In genomic region chr2:120265523-120265922, GRCm38 (mm10) we compare ENCODE assay signal across 20 mouse cellular contexts. TPM values are rescaled to one million over a fixed set of nuclear protein-coding genes. Genes with fewer than 3 reads are reported as not detected.
DNase-seq lines count a peak whose midpoint lies in the region; TF ChIP-seq lines count a peak whose summit lies in the region.
"Had no signal": no experiment of that assay in that cellular context is flagged by ENCODE, and none has a peak within 500 bp of the region (broad histone marks: within the 10 kb centered on the region; RNA-seq: fewer than 3 reads in every experiment).

No protein-coding gene starts in this region.

- peak; percentile 77 for TF ChIP-seq CTCF in layer of hippocampus, adult 2 months (conservative IDR thresholded peaks at IDR 0.05)
- peak; percentile 35 for TF ChIP-seq CTCF in E14TG2a.4 (conservative IDR thresholded peaks at IDR 0.05; ENCODE audit: low read length)

- DNase-seq in cerebellum, postnatal 10 days = peak; percentile 39 to 43
- no peak for DNase-seq in cerebellum, adult 9-11 months
- no peak for DNase-seq in layer of hippocampus, adult 2 months (ENCODE audit: low spot score in 2 of 2)
- no peak for DNase-seq in layer of hippocampus, postnatal 25 days (ENCODE audit: extremely low spot score in 1 of 2, low spot score in 1 of 2)
- peak; percentile 26 for DNase-seq in embryonic facial prominence, embryonic 10.5 days (ENCODE audit: low spot score)
- no peak for DNase-seq in urinary bladder, adult 2 months (ENCODE audit: low spot score)
- DNase-seq in gastrocnemius, postnatal 14 days = no peak
- DNase-seq: adrenal gland, postnatal 25 days; cerebellum, adult 11-12 months; heart, adult 18-20 months; heart, postnatal 36 days; kidney, postnatal 4 days; lung, postnatal 10 days had no signal

- no peak overlapping the region for H3K27ac ChIP-seq in layer of hippocampus, adult 2 months
- no peak overlapping the region for H3K27ac ChIP-seq in embryonic facial prominence, embryonic 10.5 days (replicated peaks)
- H3K27ac ChIP-seq: intestine, embryonic 15.5 days; midbrain, embryonic 15.5 days; neural tube, embryonic 12.5 days had no signal

- H3K4me3 ChIP-seq in layer of hippocampus, adult 2 months = no peak overlapping the region
- H3K4me3 ChIP-seq in E14TG2a.4 (replicated peaks; ENCODE audit: low read length) = no peak overlapping the region
- no peak overlapping the region for H3K4me3 ChIP-seq in embryonic facial prominence, embryonic 10.5 days
- H3K4me3 ChIP-seq: intestine, embryonic 15.5 days; midbrain, embryonic 15.5 days; neural tube, embryonic 12.5 days had no signal

- no peaks in the 10 kb centered on the region for H3K36me3 ChIP-seq in E14TG2a.4 (ENCODE audit: insufficient read depth, low read length)
- no peaks in the 10 kb centered on the region for H3K36me3 ChIP-seq in embryonic facial prominence, embryonic 10.5 days (replicated peaks)
- H3K36me3 ChIP-seq: intestine, embryonic 15.5 days; midbrain, embryonic 15.5 days; neural tube, embryonic 12.5 days had no signal

- 64% methylated on average over 6 of the region's 6 CpGs for WGBS in embryonic facial prominence, embryonic 10.5 days

- no peaks in the 10 kb centered on the region for H3K9me3 ChIP-seq in E14TG2a.4 (ENCODE audit: low read length)
- no peaks in the 10 kb centered on the region for H3K9me3 ChIP-seq in embryonic facial prominence, embryonic 10.5 days
- H3K9me3 ChIP-seq: intestine, embryonic 15.5 days; midbrain, embryonic 15.5 days; neural tube, embryonic 12.5 days had no signal

- intact Hi-C loops in gastrocnemius, postnatal 14 days (cut with DNase I; ENCODE audit: low total_unique reads) = no loop called here

- peaks cover 27% of the 10 kb centered on the region for H3K27me3 ChIP-seq in E14TG2a.4 (ENCODE audit: insufficient read depth, low read length)
- H3K27me3 ChIP-seq in embryonic facial prominence, embryonic 10.5 days (replicated peaks; ENCODE audit: low read depth, poor library complexity, severe bottlenecking) = peaks cover 25% of the 10 kb centered on the region
- H3K27me3 ChIP-seq: intestine, embryonic 15.5 days; midbrain, embryonic 15.5 days had no signal

- peaks cover 36% of the 10 kb centered on the region for H3K4me1 ChIP-seq in E14TG2a.4 (replicated peaks; ENCODE audit: low read depth, low read length)
- peaks cover 17% of the 10 kb centered on the region for H3K4me1 ChIP-seq in embryonic facial prominence, embryonic 10.5 days
- H3K4me1 ChIP-seq: neural tube, embryonic 12.5 days had no signal

RNA-seq across cellular contexts. Expression of gene Pla2g4e, which starts 20.4 kb away (rescaled TPM):
- total RNA-seq in layer of hippocampus, adult 2 months (2021) = 10 to 100 TPM; 11.9 to 12.1 TPM
- 10 to 100 TPM in 1 of 2 experiments, 1 to 10 TPM in 1; 9.7 to 12.9 TPM for total RNA-seq in layer of hippocampus, postnatal 25 days (2021)
- polyA plus RNA-seq in embryonic facial prominence, embryonic 10.5 days (2016; fragmentation: Nextera tagmentation; extraction: Ambion mirVana) = not detected in 2 replicates
- 0.72 and 0.80 TPM in 2 replicates for polyA plus RNA-seq in urinary bladder, adult 2 months (2012; rRNA removed)
- total RNA-seq in gastrocnemius, postnatal 14 days (2021) = 10 to 100 TPM; 31.0 to 35.1 TPM
- total RNA-seq: liver, adult 2 months had no signal
- polyA plus RNA-seq: liver, adult 2 months; spleen, adult 2 months had no signal

RNA-seq across cellular contexts. Expression of gene Pla2g4d, which starts 23.5 kb away (rescaled TPM):
- total RNA-seq in layer of hippocampus, adult 2 months (2021) = not detected
- not detected for total RNA-seq in layer of hippocampus, postnatal 25 days (2021)
- 0.04 and 0.05 TPM in 2 replicates for polyA plus RNA-seq in embryonic facial prominence, embryonic 10.5 days (2016; fragmentation: Nextera tagmentation; extraction: Ambion mirVana)
- polyA plus RNA-seq in urinary bladder, adult 2 months (2012; rRNA removed) = not detected in 2 replicates
- total RNA-seq in gastrocnemius, postnatal 14 days (2021) = not detected
- total RNA-seq: heart, adult 18-20 months; heart, postnatal 36 days; liver, adult 2 months had no signal
- polyA plus RNA-seq: intestine, embryonic 15.5 days; liver, adult 2 months had no signal

RNA-seq across cellular contexts. Expression of gene Pla2g4f, which starts 48.4 kb away (rescaled TPM):
- not detected for total RNA-seq in layer of hippocampus, adult 2 months (2021)
- total RNA-seq in layer of hippocampus, postnatal 25 days (2021) = not detected
- not detected in 2 replicates for polyA plus RNA-seq in embryonic facial prominence, embryonic 10.5 days (2016; fragmentation: Nextera tagmentation; extraction: Ambion mirVana)
- polyA plus RNA-seq in urinary bladder, adult 2 months (2012; rRNA removed) = 0.96 and 1.2 TPM in 2 replicates
- not detected for total RNA-seq in gastrocnemius, postnatal 14 days (2021)
- total RNA-seq: adrenal gland, postnatal 25 days; heart, postnatal 36 days; left cerebral cortex, adult 18-20 months had no signal
- polyA plus RNA-seq: midbrain, embryonic 15.5 days; neural tube, embryonic 12.5 days had no signal

Comparison
In these comparisons a context has a peak if more than half of its experiments do, and no peak if none do; other contexts are left out.
1. DNase-seq: peak in cerebellum, postnatal 10 days (2 of 2) and embryonic facial prominence, embryonic 10.5 days (single experiment); none in cerebellum, adult 9-11 months (single experiment), layer of hippocampus, adult 2 months (0 of 2), layer of hippocampus, postnatal 25 days (0 of 2), urinary bladder, adult 2 months (single experiment) and gastrocnemius, postnatal 14 days (single experiment).